Comparison of ENCODE assay signal across 8 mouse cellular contexts in genomic region chr8:111662473-111662872, GRCm38 (mm10). TPM values are rescaled to one million over a fixed set of nuclear protein-coding genes. Genes with fewer than 3 reads are reported as not detected.
DNase-seq lines count a peak whose midpoint lies in the region; ATAC-seq and TF ChIP-seq lines count a peak whose summit lies in the region.

No protein-coding gene starts in this region.

- no peak for TF ChIP-seq EP300 in liver, embryonic 14.5 days (IDR thresholded peaks at IDR 0.05; ENCODE audit: low read depth)

- TF ChIP-seq CTCF in liver, embryonic 14.5 days (IDR thresholded peaks at IDR 0.05; ENCODE audit: low read depth), result peak; percentile 88

- no peaks in the 10 kb centered on the region; the same call in 1 of the 2 replicates for H3K4me1 ChIP-seq in kidney, embryonic 16.5 days (ENCODE audit: insufficient read depth, low read length)
- peaks cover 0 to 7% of the 10 kb centered on the region in 2 experiments; a peak in 2 of 4 replicates for H3K4me1 ChIP-seq in liver, embryonic 14.5 days (replicated peaks; ENCODE audit: control insufficient read depth in 2 of 2, insufficient read depth in 2 of 2, low read length in 1 of 2)

- H3K36me3 ChIP-seq in kidney, embryonic 16.5 days (ENCODE audit: insufficient read depth, low read length), result peaks cover 3% of the 10 kb centered on the region; the same call in 1 of the 2 replicates
- no peaks in the 10 kb centered on the region for H3K36me3 ChIP-seq in liver, embryonic 14.5 days (replicated peaks; ENCODE audit: control insufficient read depth, insufficient read depth, low read depth)

- no peak overlapping the region for H3K4me3 ChIP-seq in kidney, embryonic 16.5 days (ENCODE audit: low read length)
- H3K4me3 ChIP-seq in liver, embryonic 14.5 days (ENCODE audit: insufficient read depth in 1 of 2, low read depth in 2 of 2, low read length in 2 of 2), result no peak overlapping the region

- no peak overlapping the region for H3K4me2 ChIP-seq in kidney, embryonic 16.5 days (replicated peaks; ENCODE audit: low read depth, low read length)
- no peak overlapping the region for H3K4me2 ChIP-seq in liver, embryonic 14.5 days (ENCODE audit: low read depth)

- no peak overlapping the region for H3K9ac ChIP-seq in kidney, embryonic 16.5 days (replicated peaks; ENCODE audit: low read length)
- no peak overlapping the region for H3K9ac ChIP-seq in liver, embryonic 14.5 days (replicated peaks)

- no peaks in the 10 kb centered on the region for H3K27me3 ChIP-seq in kidney, embryonic 16.5 days (ENCODE audit: insufficient read depth, low read length)
- H3K27me3 ChIP-seq in liver, embryonic 14.5 days (ENCODE audit: control insufficient read depth, insufficient read depth, low read length), result no peaks in the 10 kb centered on the region

- ATAC-seq in cerebellum, adult (ENCODE audit: insufficient number of reproducible peaks, low FRiP score, low TSS enrichment), result peak; percentile 64; the same call in 1 of the 2 replicates
- 0 out of 2 replicates have a peak, but pooled peaks have one; percentile 63 for ATAC-seq in kidney, embryonic 16.5 days (ENCODE audit: low FRiP score, low TSS enrichment)
- no peak for ATAC-seq in liver, embryonic 14.5 days (ENCODE audit: insufficient read depth)

- no peak overlapping the region for H3K27ac ChIP-seq in kidney, embryonic 16.5 days (ENCODE audit: low read length)
- no peak overlapping the region for H3K27ac ChIP-seq in liver, embryonic 14.5 days

- no peaks in the 10 kb centered on the region for H3K9me3 ChIP-seq in kidney, embryonic 16.5 days (ENCODE audit: low read length)
- H3K9me3 ChIP-seq in liver, embryonic 14.5 days (ENCODE audit: control insufficient read depth, low read length), result no peaks in the 10 kb centered on the region

- DNase-seq in 3134 (ENCODE audit: extremely low read depth, insufficient read length, low spot score) (peak; percentile 24), ES-CJ7 (ENCODE audit: low read depth, low spot score) (peak; percentile 86)
- DNase-seq in frontal cortex, postnatal 25 days (ENCODE audit: low spot score in 2 of 2), result peak; percentile 74 to 79
- DNase-seq in liver, embryonic 14.5 days (ENCODE audit: low read depth in 3 of 3, low spot score in 3 of 3), result peak in 2 of 3 experiments; percentile 28 to 43
- peak; percentile 77 for DNase-seq in right cerebral cortex, adult 18-20 months
- peak; percentile 81 for DNase-seq in urinary bladder, postnatal 25 days (ENCODE audit: low spot score)

- WGBS in kidney, embryonic 16.5 days, result 88% methylated on average over 3 of the region's 3 CpGs
- 73% methylated on average over 3 of the region's 3 CpGs for WGBS in liver, embryonic 14.5 days (ENCODE audit: insufficient replicate concordance)

RNA-seq across cellular contexts. Expression of gene Zfp1, which starts 19.3 kb away (rescaled TPM):
- polyA plus RNA-seq in kidney, embryonic 16.5 days (2015; fragmentation: Nextera tagmentation; extraction: Ambion mirVana), result 20.5 and 23.1 TPM in 2 replicates
- 2.7 and 3.9 TPM in 2 replicates for polyA plus RNA-seq in liver, embryonic 14.5 days (2012; rRNA removed)
- polyA plus RNA-seq in liver, embryonic 14.5 days (2014; fragmentation: Nextera tagmentation; extraction: Ambion mirVana), result 4.0 and 4.4 TPM in 2 replicates

RNA-seq across cellular contexts. Expression of gene Ctrb1, which starts 28.3 kb away (rescaled TPM):
- polyA plus RNA-seq in kidney, embryonic 16.5 days (2015; fragmentation: Nextera tagmentation; extraction: Ambion mirVana), result 0.35 TPM in 1 of 2 replicates, not detected in the other
- 2.5 and 2.9 TPM in 2 replicates for polyA plus RNA-seq in liver, embryonic 14.5 days (2012; rRNA removed)
- polyA plus RNA-seq in liver, embryonic 14.5 days (2014; fragmentation: Nextera tagmentation; extraction: Ambion mirVana), result 1.5 TPM in 1 of 2 replicates, not detected in the other

RNA-seq across cellular contexts. Expression of gene Ldhd, which starts 32.3 kb away (rescaled TPM):
- 2.3 and 2.8 TPM in 2 replicates for polyA plus RNA-seq in kidney, embryonic 16.5 days (2015; fragmentation: Nextera tagmentation; extraction: Ambion mirVana)
- 0.10 and 0.13 TPM in 2 replicates for polyA plus RNA-seq in liver, embryonic 14.5 days (2012; rRNA removed)
- 0.09 TPM in 1 of 2 replicates, not detected in the other for polyA plus RNA-seq in liver, embryonic 14.5 days (2014; fragmentation: Nextera tagmentation; extraction: Ambion mirVana)

Comparison
In these comparisons a context has a peak if more than half of its experiments do, and no peak if none do; other contexts are left out.
1. DNase-seq: peak in every context shown above with its lines; median percentile 86 in ES-CJ7; 81 in urinary bladder, postnatal 25 days; 77 in right cerebral cortex, adult 18-20 months; 76 in frontal cortex, postnatal 25 days; 36 in liver, embryonic 14.5 days; 24 in 3134.